Mouse (Mus musculus) granulocyte monocyte progenitor cell, adult 5-6 weeks (primary cell): ENCODE measurements at regions not wholly inside any gene's neighbourhood (a gene's known extent, or its start where the extent isn't known, plus 50 kb on each side); places are given as distances from the start of the nearest gene placed in this dataset.

Source experiments
- ATAC-seq: replicated peaks from 2 replicates; pipeline ENCODE4 v1.8.0; 2016; ENCODE audit warnings: mild to moderate bottlenecking, moderate TSS enrichment, inconsistent platforms; ENCODE audit not compliant: poor library complexity, severe bottlenecking

- no peak for ATAC-seq
Measured at GRCm38 (mm10) chr14:45714311-45714710, 56.4 kb upstream of the Ddhd1 start.

DNA sequence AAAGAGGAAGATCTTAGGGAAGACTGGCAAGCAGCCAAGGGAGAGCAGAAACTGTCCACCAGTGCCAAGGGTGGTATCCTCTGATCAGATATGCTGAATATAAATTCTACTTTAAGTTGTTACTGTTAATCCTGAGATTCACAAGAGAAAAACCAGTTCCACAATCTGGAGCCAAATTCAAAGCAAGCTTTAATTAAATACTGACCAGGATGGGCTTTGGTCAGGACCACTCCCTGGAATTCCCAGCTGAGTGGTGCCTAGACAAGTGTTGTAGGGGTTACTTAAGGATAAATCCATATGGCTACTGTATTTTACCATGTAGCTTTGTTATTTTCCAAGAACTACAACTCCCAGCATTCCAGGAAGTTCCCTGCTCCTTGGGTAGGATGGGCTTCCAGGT lies 56.8 kb upstream of the Ddhd1 start:
- no peak for ATAC-seq

GRCm38 (mm10) chr14:45716100-45716499 lies 58.2 kb upstream of the Ddhd1 start:
- no peak for ATAC-seq

DNA sequence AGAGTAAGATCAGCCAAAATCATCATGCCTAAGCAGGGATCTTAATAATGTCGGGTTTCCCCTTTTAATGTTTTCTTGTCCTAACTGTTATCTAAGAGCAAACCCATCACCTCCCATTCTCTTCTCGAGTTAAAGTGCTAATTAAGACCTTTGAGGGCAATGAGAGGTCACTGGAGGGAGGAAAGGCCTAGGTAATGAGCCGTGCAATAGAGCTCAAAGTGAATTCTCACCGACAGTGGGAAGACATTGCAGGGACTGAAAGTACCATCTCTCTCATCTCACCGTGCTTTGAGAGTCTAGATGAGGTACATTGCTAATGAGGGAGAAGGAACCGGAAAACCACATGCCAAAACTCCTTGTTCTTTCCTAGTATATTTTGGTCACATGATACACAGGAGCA lies 64.9 kb upstream of the Ddhd1 start:
- no peak for ATAC-seq

DNA sequence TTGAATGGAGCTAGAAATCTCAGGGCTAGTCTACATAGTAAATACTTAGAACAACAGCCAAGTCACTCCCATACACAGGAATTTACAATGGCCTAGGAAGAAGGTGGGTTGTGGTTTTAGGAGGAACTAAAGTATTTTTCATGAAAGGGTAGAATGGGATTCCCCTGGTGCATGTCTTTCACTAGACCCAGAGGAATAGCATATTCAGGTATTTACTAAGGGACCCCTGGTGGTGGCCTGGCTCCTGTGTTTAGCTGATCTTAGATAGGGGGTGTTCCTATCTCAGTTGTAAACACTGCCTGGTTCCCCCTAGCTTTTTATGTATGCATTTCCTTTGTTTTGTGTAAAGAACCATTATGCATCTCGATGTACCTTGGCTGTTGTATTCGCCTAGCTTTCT lies 66.4 kb upstream of the Ddhd1 start:
- ATAC-seq: no peak

DNA sequence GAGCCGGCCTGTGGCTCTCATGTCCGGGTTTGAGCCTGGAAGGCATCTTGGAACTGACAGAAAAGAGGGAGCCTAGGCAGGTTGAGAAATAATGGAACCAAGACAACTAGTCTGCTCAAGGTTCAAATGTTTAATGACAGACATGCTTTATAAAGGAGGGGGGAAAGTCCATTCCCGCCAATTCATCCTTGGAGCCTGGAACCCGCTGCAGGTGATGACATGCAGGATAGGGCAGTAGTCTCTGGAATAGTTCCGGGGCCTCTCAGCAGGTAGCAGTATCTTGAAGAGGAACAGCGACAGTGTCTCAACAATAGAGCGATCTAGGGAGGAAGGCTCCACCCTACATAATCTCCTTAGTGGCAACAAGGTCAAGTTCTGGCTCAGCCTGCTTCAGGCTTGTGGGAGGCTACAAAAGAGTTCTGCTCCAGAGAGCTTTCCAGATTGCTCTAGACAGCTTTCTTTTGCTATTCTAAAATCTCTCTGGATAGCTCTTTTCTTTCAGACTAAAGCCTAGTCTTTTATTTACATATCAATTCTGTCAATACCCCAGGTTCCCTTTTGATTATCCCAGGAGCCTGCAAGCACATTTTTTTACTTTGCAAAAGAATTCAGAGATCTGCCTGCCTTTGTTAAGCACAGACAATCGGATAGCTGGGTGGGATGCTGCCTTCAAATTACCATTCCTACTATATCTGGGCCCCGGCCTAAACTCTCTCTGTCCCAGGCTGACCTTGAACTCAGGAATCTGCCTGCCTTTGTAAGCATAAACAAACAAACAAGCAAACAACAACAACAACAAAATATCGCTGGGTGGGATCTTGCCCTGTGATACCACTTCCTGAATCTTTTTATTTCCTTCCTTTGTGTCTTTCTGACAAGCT lies 76.8 kb upstream of the Ddhd1 start:
- no peak for ATAC-seq

GRCm38 (mm10) chr14:45737966-45738365 lies 80.0 kb upstream of the Ddhd1 start:
- peak; percentile 80 for ATAC-seq

GRCm38 (mm10) chr14:45739638-45740037 lies 81.7 kb upstream of the Ddhd1 start:
- peak; percentile 46 for ATAC-seq

GRCm38 (mm10) chr14:45740662-45741061 lies 82.7 kb upstream of the Ddhd1 start:
- ATAC-seq: no peak

DNA sequence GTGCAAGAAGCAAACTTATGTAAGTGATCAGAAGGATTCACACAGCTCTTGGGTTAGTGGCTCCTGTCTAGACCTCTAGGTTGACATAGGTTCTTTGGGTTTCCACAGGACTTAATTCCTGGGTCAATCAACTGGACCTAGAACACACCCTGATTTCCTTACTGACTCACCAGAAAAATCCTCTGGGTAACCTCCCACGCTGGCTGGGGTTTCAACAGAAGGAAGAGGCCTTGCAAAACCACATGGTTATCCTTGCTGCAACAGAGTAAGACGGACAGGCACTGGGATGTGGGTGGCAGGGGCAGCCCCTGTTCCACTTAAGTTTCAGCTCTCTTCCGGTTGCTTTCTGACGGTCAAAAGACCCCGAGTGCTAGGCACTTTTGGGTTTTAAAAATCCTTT lies 88.2 kb upstream of the Ddhd1 start:
- peak; percentile 52 for ATAC-seq

DNA sequence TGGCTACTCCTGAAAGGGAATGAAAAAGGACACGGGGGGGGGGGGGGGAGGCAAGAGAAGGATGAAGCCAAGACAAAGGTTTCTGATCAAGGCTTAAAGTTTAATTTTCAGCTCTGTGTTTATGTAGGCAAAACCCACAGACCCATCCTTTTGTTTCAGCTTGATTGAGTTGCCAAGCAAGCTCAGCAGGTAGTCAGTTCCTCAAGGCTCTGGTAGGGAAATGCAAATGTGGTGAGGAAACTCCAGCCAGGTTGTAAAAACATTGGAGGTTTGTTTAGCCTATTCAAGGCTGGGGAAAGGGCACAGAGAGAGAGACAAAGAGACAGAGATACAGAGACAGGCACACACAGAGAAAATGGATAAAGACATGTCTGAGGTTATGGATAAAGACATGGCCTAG lies 99.4 kb upstream of the Ddhd1 start:
- ATAC-seq: no peak

DNA sequence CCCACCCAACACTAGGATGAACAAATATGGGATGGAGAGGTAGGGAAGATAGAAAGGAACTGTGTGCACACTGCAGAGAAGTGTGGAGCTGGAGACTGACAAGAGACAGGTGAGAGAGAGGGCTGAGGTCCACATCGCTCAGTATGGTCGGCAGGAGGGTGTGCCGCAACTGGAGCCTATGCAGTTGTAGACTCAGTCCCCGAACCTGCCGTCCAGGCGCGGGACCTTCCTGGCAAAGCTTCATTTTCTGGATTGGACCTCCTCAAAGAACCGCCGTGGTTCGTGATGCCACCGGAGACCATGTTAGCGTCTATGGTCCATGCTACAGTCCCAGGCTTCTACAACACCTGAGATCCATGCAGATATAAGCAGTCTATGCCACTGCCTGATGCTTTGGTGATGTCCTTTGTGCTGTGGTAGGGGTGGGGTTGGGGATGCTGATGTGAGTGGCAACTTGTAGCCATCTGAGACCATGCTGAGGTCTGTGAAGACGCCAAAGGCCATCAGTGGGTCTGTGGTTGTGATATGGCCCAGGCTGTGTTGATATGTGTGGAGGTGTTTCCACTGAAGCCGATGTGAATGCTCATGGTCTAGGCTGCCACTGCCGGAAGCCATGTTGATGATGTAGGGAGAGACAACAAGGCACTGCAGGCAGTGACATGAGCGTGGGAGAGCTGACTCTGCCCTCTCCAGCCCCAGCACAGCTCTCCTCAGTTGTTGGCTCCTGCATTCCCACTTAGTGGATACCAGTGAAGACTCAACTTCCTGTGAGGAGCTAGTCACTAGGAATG lies 103.1 kb upstream of the Ddhd1 start:
- ATAC-seq: no peak

DNA sequence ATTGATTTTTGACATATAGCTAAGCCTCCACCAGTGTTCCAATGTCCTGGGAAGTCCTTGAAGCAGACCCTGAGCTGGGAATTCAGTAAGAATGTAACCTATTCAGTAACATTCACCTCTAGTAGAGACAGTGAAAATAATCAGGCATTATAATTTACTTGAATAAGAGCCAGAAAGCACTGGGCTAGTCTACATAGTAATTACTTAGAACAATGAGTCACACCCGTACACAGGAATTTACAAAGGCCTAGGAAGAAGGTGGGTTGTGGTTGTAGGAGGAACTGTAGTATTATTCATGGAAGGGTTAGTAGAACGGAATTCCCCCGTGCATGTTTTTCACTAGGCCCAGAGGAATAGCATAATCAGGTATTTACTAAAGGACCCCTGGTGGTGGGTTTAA lies 106.3 kb upstream of the Ddhd1 start:
- no peak for ATAC-seq

DNA sequence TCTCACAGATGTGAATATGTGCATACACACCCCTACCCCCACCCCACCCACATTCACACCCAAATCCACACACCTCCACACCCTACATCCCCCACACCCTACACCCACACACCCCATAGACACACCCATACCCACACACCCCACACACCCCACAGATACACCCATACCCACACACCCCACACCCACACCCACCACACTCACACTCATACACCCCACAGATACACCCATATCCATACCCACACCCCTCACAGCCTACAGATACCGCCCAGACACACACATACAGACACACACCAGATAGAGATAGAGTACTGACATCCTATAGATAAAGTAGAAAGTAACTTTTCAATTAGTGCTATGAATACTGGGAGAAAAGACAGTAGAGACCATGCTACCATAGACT lies 108.6 kb upstream of the Ddhd1 start:
- no peak for ATAC-seq

DNA sequence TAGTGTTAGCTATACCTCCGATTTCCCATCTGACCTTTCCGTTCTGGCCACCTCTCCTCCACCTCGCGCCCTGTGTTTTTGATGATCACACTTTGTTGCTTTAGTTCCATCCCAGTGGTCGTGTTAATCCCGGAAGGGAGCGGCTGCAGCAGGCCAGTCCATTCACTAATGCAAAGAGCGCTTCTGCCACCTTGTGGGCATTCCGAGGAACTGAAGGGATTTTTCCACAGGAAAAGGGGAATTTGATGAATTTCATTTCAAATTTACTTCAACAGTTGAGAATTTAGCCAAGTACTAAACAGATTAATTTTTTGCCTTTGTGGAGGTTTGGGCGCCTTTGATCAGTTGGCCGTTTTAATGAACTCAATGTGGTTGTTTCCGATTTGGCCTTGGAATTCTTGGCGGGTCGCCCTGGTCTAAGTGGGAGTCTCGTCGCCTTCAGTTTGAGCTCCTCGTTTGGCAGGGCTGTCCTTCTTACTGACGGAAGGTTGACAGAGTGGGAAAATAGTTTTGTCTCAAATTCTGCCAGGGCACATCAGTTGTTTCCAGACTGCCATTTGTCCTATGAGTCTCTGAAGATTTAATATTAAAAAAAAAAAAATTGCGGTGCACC lies 114.8 kb upstream of the Ddhd1 start:
- ATAC-seq: peak; percentile 78

- ATAC-seq: no peak
Measured at GRCm38 (mm10) chr14:45773326-45773725, 115.4 kb upstream of the Ddhd1 start.

- ATAC-seq: no peak
Measured at GRCm38 (mm10) chr14:45781850-45782249, 123.9 kb upstream of the Ddhd1 start.

- ATAC-seq: no peak
Measured at GRCm38 (mm10) chr14:45794980-45795379, 137.0 kb upstream of the Ddhd1 start.

GRCm38 (mm10) chr14:45796665-45797319 lies 138.8 kb upstream of the Ddhd1 start:
- no peak for ATAC-seq

DNA sequence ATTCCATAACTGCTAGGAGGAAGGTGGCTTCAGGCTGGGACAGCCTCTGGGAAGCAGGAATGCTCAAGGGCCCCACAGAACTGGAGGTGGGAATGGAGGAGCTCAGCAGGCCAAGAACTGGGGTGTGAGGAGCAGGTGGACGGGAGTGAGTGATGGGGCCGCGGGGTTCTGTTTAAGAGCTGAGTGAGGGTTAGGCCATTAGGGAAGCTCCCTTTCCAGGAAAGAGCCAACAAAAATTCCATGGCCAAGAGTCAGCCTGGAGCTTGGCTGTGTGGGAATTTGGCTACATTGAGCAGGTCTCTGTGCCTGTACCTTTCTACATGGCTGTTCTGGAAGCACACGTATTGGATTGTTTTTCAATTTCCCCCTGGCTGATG lies 139.4 kb upstream of the Ddhd1 start:
- ATAC-seq: no peak

- ATAC-seq: no peak
Measured at GRCm38 (mm10) chr14:45799286-45799685, 141.3 kb upstream of the Ddhd1 start.
